Comparison of ENCODE assay signal across 8 mouse cellular contexts in the genomic region with DNA sequence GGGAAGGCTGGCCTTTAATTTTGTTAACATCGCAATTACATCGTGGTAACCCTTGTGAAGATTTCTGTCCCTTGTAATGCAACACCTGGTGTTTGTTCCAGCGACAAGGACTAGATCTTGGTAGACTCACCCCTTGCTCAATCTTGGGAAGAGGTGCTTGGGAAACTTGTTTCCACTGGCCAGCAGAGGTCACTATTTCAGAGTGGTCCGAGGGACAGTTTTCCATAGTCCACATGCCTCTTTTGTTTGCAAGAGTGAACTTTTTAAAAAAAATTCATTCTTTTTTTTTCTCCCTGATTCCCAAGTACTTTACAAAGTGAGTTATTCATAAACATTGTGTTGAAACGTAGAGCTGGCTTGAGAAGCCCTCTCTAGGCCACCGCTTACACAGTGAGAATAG. TPM values are rescaled to one million over a fixed set of nuclear protein-coding genes. Genes with fewer than 3 reads are reported as not detected.
A peak's percentile ranks its signal among the peaks of the same experiment; 100 is the strongest.
DNase-seq lines count a peak whose midpoint lies in the region; ATAC-seq and TF ChIP-seq lines count a peak whose summit lies in the region.
"Had no signal": no experiment of that assay in that cellular context is flagged by ENCODE, and none has a peak within 500 bp of the region (broad histone marks: within the 10 kb centered on the region; RNA-seq: fewer than 3 reads in every experiment).

No protein-coding gene starts in this region.

- H3K4me2 ChIP-seq in midbrain, embryonic 15.5 days = no peak overlapping the region
- H3K4me2 ChIP-seq in limb, embryonic 11.5 days (ENCODE audit: low read depth, severe bottlenecking) = no peak overlapping the region
- peak overlapping the region; percentile 31; the same call in 1 of the 2 replicates for H3K4me2 ChIP-seq in neural tube, embryonic 14.5 days (ENCODE audit: low read depth, low read length)

- ATAC-seq in midbrain, embryonic 15.5 days (replicated peaks) = no peak
- ATAC-seq in limb, embryonic 11.5 days (ENCODE audit: insufficient number of reproducible peaks, low FRiP score, low TSS enrichment, low read depth) = no peak
- no peak for ATAC-seq in neural tube, embryonic 14.5 days (ENCODE audit: low read depth)
- no peak for ATAC-seq in megakaryocyte, adult 5-6 weeks (ENCODE audit: poor library complexity, severe bottlenecking)

- peaks cover 14% of the 10 kb centered on the region; the same call in 1 of the 2 replicates for H3K27me3 ChIP-seq in midbrain, embryonic 10.5 days (ENCODE audit: low read depth, poor library complexity, severe bottlenecking)
- no peaks in the 10 kb centered on the region for H3K27me3 ChIP-seq in midbrain, embryonic 15.5 days (replicated peaks)
- no peaks in the 10 kb centered on the region for H3K27me3 ChIP-seq in limb, embryonic 11.5 days (ENCODE audit: control insufficient read depth, insufficient read depth, low read length)
- no peaks in the 10 kb centered on the region for H3K27me3 ChIP-seq in neural tube, embryonic 14.5 days (ENCODE audit: control insufficient read depth, insufficient read depth, low read length)

- H3K4me1 ChIP-seq in midbrain, embryonic 10.5 days = peaks cover 11% of the 10 kb centered on the region
- peaks cover 7% of the 10 kb centered on the region for H3K4me1 ChIP-seq in midbrain, embryonic 15.5 days
- no peaks in the 10 kb centered on the region; the same call in 1 of the 2 replicates for H3K4me1 ChIP-seq in bone marrow, adult 2 months (ENCODE audit: control insufficient read depth, insufficient read depth, low read length)
- H3K4me1 ChIP-seq in limb, embryonic 11.5 days (ENCODE audit: control insufficient read depth, insufficient read depth, low read length) = 0 out of 2 replicates have a peak, but pooled peaks cover 3% of the 10 kb centered on the region
- no peaks in the 10 kb centered on the region for H3K4me1 ChIP-seq in neural tube, embryonic 14.5 days (ENCODE audit: control insufficient read depth, insufficient read depth, low read length)

- 23% methylated on average over 6 of the region's 6 CpGs for WGBS in midbrain, embryonic 10.5 days
- 21% methylated on average over 6 of the region's 6 CpGs for WGBS in midbrain, embryonic 15.5 days
- 30% methylated on average over 6 of the region's 6 CpGs for WGBS in bone marrow, adult 2 months
- 26% methylated on average over 6 of the region's 6 CpGs for WGBS in limb, embryonic 11.5 days
- 23% methylated on average over 6 of the region's 6 CpGs for WGBS in neural tube, embryonic 14.5 days

- no peak overlapping the region for H3K9ac ChIP-seq in midbrain, embryonic 15.5 days
- H3K9ac ChIP-seq in limb, embryonic 11.5 days (ENCODE audit: low read length) = no peak overlapping the region
- no peak overlapping the region for H3K9ac ChIP-seq in neural tube, embryonic 14.5 days (replicated peaks; ENCODE audit: low read depth, low read length)

- no peaks in the 10 kb centered on the region for H3K9me3 ChIP-seq in midbrain, embryonic 10.5 days (replicated peaks)
- H3K9me3 ChIP-seq in midbrain, embryonic 15.5 days = no peaks in the 10 kb centered on the region
- no peaks in the 10 kb centered on the region for H3K9me3 ChIP-seq in limb, embryonic 11.5 days (ENCODE audit: control insufficient read depth, low read length)
- no peaks in the 10 kb centered on the region for H3K9me3 ChIP-seq in neural tube, embryonic 14.5 days (ENCODE audit: control insufficient read depth, low read length)

- no peak overlapping the region for H3K4me3 ChIP-seq in midbrain, embryonic 10.5 days
- no peak overlapping the region for H3K4me3 ChIP-seq in midbrain, embryonic 15.5 days
- H3K4me3 ChIP-seq in bone marrow, adult 2 months (replicated peaks; ENCODE audit: control insufficient read depth, low read depth, low read length) = no peak overlapping the region
- H3K4me3 ChIP-seq in limb, embryonic 11.5 days (ENCODE audit: low read depth, low read length) = no peak overlapping the region
- no peak overlapping the region for H3K4me3 ChIP-seq in neural tube, embryonic 14.5 days (ENCODE audit: low read depth, low read length)

- no peak overlapping the region for H3K27ac ChIP-seq in midbrain, embryonic 10.5 days (replicated peaks)
- no peak overlapping the region for H3K27ac ChIP-seq in midbrain, embryonic 15.5 days
- no peak overlapping the region for H3K27ac ChIP-seq in bone marrow, adult 2 months (ENCODE audit: control insufficient read depth, insufficient read depth, low read depth, low read length, poor library complexity)
- no peak overlapping the region for H3K27ac ChIP-seq in limb, embryonic 11.5 days (replicated peaks; ENCODE audit: low read depth, low read length)
- no peak overlapping the region for H3K27ac ChIP-seq in neural tube, embryonic 14.5 days (ENCODE audit: low read depth, low read length)
- H3K27ac ChIP-seq: macrophage had no signal

- peaks cover 18% of the 10 kb centered on the region for H3K36me3 ChIP-seq in midbrain, embryonic 10.5 days
- H3K36me3 ChIP-seq in midbrain, embryonic 15.5 days (replicated peaks) = no peaks in the 10 kb centered on the region
- H3K36me3 ChIP-seq in limb, embryonic 11.5 days (ENCODE audit: control insufficient read depth, insufficient read depth, low read length) = no peaks in the 10 kb centered on the region
- no peaks in the 10 kb centered on the region for H3K36me3 ChIP-seq in neural tube, embryonic 14.5 days (ENCODE audit: control insufficient read depth, insufficient read depth, low read length)

- DNase-seq in midbrain, embryonic 10.5 days (ENCODE audit: low spot score) = peak; percentile 55
- DNase-seq in fibroblast of lung, adult 2 months (ENCODE audit: low read depth) = peak; percentile 49
- DNase-seq in limb, embryonic 11.5 days (ENCODE audit: low spot score) = peak; percentile 74

- TF ChIP-seq POLR2A in bone marrow, adult 2 months (IDR thresholded peaks at IDR 0.05; ENCODE audit: borderline replicate concordance, control insufficient read depth, low read depth, low read length) = no peak

- TF ChIP-seq CTCF in bone marrow, adult 2 months (IDR thresholded peaks at IDR 0.05; ENCODE audit: control insufficient read depth, insufficient read depth, low read length) = peak; percentile 30

RNA-seq across cellular contexts. Expression of gene Glis1, which starts 12.2 kb away (rescaled TPM):
- 2.1 and 2.2 TPM in 2 replicates for polyA plus RNA-seq in midbrain, embryonic 10.5 days (2016; fragmentation: Nextera tagmentation; extraction: Ambion mirVana)
- polyA plus RNA-seq in midbrain, embryonic 15.5 days (2015; fragmentation: Nextera tagmentation; extraction: Ambion mirVana) = 2.5 TPM in 2 replicates
- not detected in 2 replicates for polyA plus RNA-seq in bone marrow, adult 2 months (2011; ENCODE audit: insufficient read depth, insufficient read length, low replicate concordance, missing spikeins)
- polyA plus RNA-seq in limb, embryonic 11.5 days (2014; fragmentation: Nextera tagmentation; extraction: Ambion mirVana) = 6.8 and 7.8 TPM in 2 replicates
- 4.3 and 5.7 TPM in 2 replicates for polyA plus RNA-seq in neural tube, embryonic 14.5 days (2014; fragmentation: Nextera tagmentation; extraction: Ambion mirVana)
- total RNA-seq in megakaryocyte, adult 5-6 weeks (2015) = 0.07 and 0.85 TPM in 2 replicates
- 0.04 TPM in 1 of 2 replicates, not detected in the other for total RNA-seq in megakaryocyte, adult 5-6 weeks (2017)
- polyA plus RNA-seq: macrophage had no signal

RNA-seq across cellular contexts. Expression of gene Ndc1, which starts 54.6 kb away (rescaled TPM):
- 49.9 and 51.0 TPM in 2 replicates for polyA plus RNA-seq in midbrain, embryonic 10.5 days (2016; fragmentation: Nextera tagmentation; extraction: Ambion mirVana)
- polyA plus RNA-seq in midbrain, embryonic 15.5 days (2015; fragmentation: Nextera tagmentation; extraction: Ambion mirVana) = 18.4 and 20.0 TPM in 2 replicates
- 5.0 and 17.2 TPM in 2 replicates for polyA plus RNA-seq in bone marrow, adult 2 months (2011; ENCODE audit: insufficient read depth, insufficient read length, low replicate concordance, missing spikeins)
- 52.2 and 52.9 TPM in 2 replicates for polyA plus RNA-seq in limb, embryonic 11.5 days (2014; fragmentation: Nextera tagmentation; extraction: Ambion mirVana)
- 22.5 and 23.2 TPM in 2 replicates for polyA plus RNA-seq in neural tube, embryonic 14.5 days (2014; fragmentation: Nextera tagmentation; extraction: Ambion mirVana)
- 49.1 and 51.8 TPM in 2 replicates for total RNA-seq in megakaryocyte, adult 5-6 weeks (2015)
- total RNA-seq in megakaryocyte, adult 5-6 weeks (2017) = 27.7 and 32.6 TPM in 2 replicates
